Mouse (Mus musculus): Measurements from ENCODE around the gene Adap1. TPM values are rescaled to one million over a fixed set of nuclear protein-coding genes. Genes with fewer than 3 reads are reported as not detected.
A peak's percentile ranks its signal among the peaks of the same experiment; 100 is the strongest.

The Adap1 gene
- polyA plus RNA-seq, 1 experiment = 163 TPM

GRCm38 (mm10) chr5:139251736-139252080 is 73.7 kb downstream of the Adap1 start:
- Histone ChIP-seq H3K4me3 (replicated peaks; ENCODE audit: insufficient read depth, low read depth, low read length) (peak overlapping the region; percentile 99), H3K4me1 (ENCODE audit: control insufficient read depth, insufficient read depth, low read length) (peaks cover 19% of the 10 kb centered on the region), H3K27ac (ENCODE audit: insufficient read depth, low read length) (peak overlapping the region; percentile 58), H3K27me3 (ENCODE audit: control insufficient read depth, insufficient read depth, low read length) (no peaks in the 10 kb centered on the region)
- DNase-seq = no peak
- under 1% methylated on average over 8 of the region's 8 CpGs for WGBS
- TF ChIP-seq CTCF (IDR thresholded peaks at IDR 0.05; ENCODE audit: borderline replicate concordance, insufficient read depth, low read depth, low read length) = no peak; the same call in 1 of the 2 replicates
- TF ChIP-seq POLR2A (IDR thresholded peaks at IDR 0.05; ENCODE audit: borderline replicate concordance, insufficient read depth, low read length) = no peak

DNA sequence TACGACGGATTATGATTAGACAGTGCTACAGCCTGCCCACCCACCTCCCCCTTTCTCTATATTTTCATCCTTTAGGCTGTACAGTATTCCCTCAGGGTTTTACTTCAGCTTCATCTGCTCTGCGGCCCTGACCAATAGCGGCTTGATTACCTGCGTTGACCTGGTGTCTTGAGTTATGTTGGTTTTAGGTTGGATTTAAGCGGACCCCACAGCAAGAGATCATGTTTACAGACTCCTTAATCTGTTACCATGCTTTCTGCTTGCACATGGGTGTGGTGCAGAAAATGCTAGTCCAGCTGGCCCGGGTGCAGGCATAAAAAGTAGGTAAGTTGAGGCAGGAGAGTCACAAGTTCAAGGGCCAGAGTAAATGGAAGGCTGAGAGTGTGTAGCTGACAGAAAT is 74.1 kb downstream of the Adap1 start:
- DNase-seq = no peak
- H3K27me3 ChIP-seq (ENCODE audit: control insufficient read depth, insufficient read depth, low read length) = no peaks in the 10 kb centered on the region
- peaks cover 17% of the 10 kb centered on the region for H3K4me1 ChIP-seq (ENCODE audit: control insufficient read depth, insufficient read depth, low read length)
- TF ChIP-seq POLR2A (IDR thresholded peaks at IDR 0.05; ENCODE audit: borderline replicate concordance, insufficient read depth, low read length) (no peak), CTCF (IDR thresholded peaks at IDR 0.05; ENCODE audit: borderline replicate concordance, insufficient read depth, low read depth, low read length) (no peak)
- WGBS = 84% methylated on average over 7 of the region's 7 CpGs
- no peak overlapping the region for H3K4me3 ChIP-seq (replicated peaks; ENCODE audit: insufficient read depth, low read depth, low read length)
- peak overlapping the region; percentile 58; the same call in 1 of the 2 replicates for H3K27ac ChIP-seq (ENCODE audit: insufficient read depth, low read length)

DNA sequence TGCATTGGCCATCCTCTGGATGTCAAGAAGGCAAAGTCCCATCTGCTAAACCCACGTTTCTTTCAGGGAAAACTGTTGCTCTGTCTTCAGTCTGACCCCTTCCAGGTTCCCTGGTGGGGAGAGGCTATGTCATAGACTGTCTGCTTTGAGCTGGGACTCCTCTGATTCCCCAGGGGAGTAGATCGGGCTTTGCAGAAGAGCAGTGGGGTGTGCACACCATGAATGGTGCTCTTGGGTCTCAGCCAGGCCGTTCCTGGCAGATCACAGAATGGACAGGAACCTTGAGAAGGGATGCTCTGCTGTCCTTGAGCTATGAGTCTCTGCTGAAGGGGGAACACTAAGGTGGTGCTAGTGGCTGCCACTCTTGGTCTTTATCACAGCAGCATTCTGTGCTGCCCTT is 76.6 kb downstream of the Adap1 start:
- 22% methylated on average over 3 of the region's 3 CpGs for whole genome bisulfite sequencing
- TF ChIP-seq CTCF (IDR thresholded peaks at IDR 0.05; ENCODE audit: borderline replicate concordance, insufficient read depth, low read depth, low read length) = no peak
- no peak for TF ChIP-seq POLR2A (IDR thresholded peaks at IDR 0.05; ENCODE audit: borderline replicate concordance, insufficient read depth, low read length)
- Histone ChIP-seq H3K4me1 (ENCODE audit: control insufficient read depth, insufficient read depth, low read length) (peaks cover 4% of the 10 kb centered on the region; the same call in 1 of the 2 replicates), H3K27me3 (ENCODE audit: control insufficient read depth, insufficient read depth, low read length) (no peaks in the 10 kb centered on the region), H3K27ac (ENCODE audit: insufficient read depth, low read length) (no peak overlapping the region), H3K4me3 (replicated peaks; ENCODE audit: insufficient read depth, low read depth, low read length) (no peak overlapping the region)
- DNase-seq = no peak

GRCm38 (mm10) chr5:139247767-139248166 is 77.7 kb downstream of the Adap1 start:
- H3K27ac ChIP-seq (ENCODE audit: insufficient read depth, low read length) = no peak overlapping the region
- H3K4me3 ChIP-seq (replicated peaks; ENCODE audit: insufficient read depth, low read depth, low read length) = no peak overlapping the region
- no peak for DNase-seq
- no peaks in the 10 kb centered on the region for H3K4me1 ChIP-seq (ENCODE audit: control insufficient read depth, insufficient read depth, low read length)
- no peak for TF ChIP-seq CTCF (IDR thresholded peaks at IDR 0.05; ENCODE audit: borderline replicate concordance, insufficient read depth, low read depth, low read length)
- no peak for TF ChIP-seq POLR2A (IDR thresholded peaks at IDR 0.05; ENCODE audit: borderline replicate concordance, insufficient read depth, low read length)
- H3K27me3 ChIP-seq (ENCODE audit: control insufficient read depth, insufficient read depth, low read length) = no peaks in the 10 kb centered on the region
- WGBS = 90% methylated on average over 3 of the region's 3 CpGs

DNA sequence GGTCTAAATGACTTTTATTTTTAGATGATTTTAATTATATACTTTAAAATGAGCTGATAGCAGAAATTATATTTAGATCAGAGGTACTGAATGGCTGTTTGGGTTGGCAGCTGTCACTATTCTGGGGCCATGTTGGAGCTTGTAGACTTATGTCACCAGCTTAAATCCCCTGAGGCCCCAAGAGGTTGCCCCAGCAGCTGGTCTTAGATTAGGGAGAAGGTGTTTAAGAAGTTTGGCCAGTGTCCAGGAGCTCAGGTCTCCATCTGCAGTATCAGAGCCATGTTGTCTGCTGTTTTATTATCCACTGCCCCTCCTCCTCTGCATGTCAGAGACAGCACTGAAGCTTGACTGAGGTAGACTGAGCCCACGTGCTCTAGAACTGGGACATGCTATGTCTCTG is 82.0 kb downstream of the Adap1 start:
- H3K27me3 ChIP-seq (ENCODE audit: control insufficient read depth, insufficient read depth, low read length) = no peaks in the 10 kb centered on the region
- H3K4me1 ChIP-seq (ENCODE audit: control insufficient read depth, insufficient read depth, low read length) = no peaks in the 10 kb centered on the region
- no peak overlapping the region for H3K4me3 ChIP-seq (replicated peaks; ENCODE audit: insufficient read depth, low read depth, low read length)
- no peak overlapping the region for H3K27ac ChIP-seq (ENCODE audit: insufficient read depth, low read length)
- DNase-seq = no peak
- no peak for TF ChIP-seq POLR2A (IDR thresholded peaks at IDR 0.05; ENCODE audit: borderline replicate concordance, insufficient read depth, low read length)
- no peak for TF ChIP-seq CTCF (IDR thresholded peaks at IDR 0.05; ENCODE audit: borderline replicate concordance, insufficient read depth, low read depth, low read length)
- 71% methylated on average over 1 of the region's 1 CpGs for WGBS

GRCm38 (mm10) chr5:139241022-139241761 is 84.2 kb downstream of the Adap1 start:
- H3K27ac ChIP-seq (ENCODE audit: insufficient read depth, low read length) = no peak overlapping the region
- no peak for DNase-seq
- WGBS = 89% methylated on average over 15 of the region's 15 CpGs

GRCm38 (mm10) chr5:139237436-139237835 is 88.0 kb downstream of the Adap1 start:
- Histone ChIP-seq H3K27ac (ENCODE audit: insufficient read depth, low read length) (no peak overlapping the region), H3K27me3 (ENCODE audit: control insufficient read depth, insufficient read depth, low read length) (no peaks in the 10 kb centered on the region), H3K4me3 (replicated peaks; ENCODE audit: insufficient read depth, low read depth, low read length) (no peak overlapping the region), H3K4me1 (ENCODE audit: control insufficient read depth, insufficient read depth, low read length) (no peaks in the 10 kb centered on the region)
- 83% methylated on average over 4 of the region's 4 CpGs for WGBS
- TF ChIP-seq POLR2A (IDR thresholded peaks at IDR 0.05; ENCODE audit: borderline replicate concordance, insufficient read depth, low read length) = no peak
- TF ChIP-seq CTCF (IDR thresholded peaks at IDR 0.05; ENCODE audit: borderline replicate concordance, insufficient read depth, low read depth, low read length) = no peak
- no peak for DNase-seq

More at GRCm38 (mm10) chr5:139241022-139241761, 84.2 kb downstream of the Adap1 start:
- TF ChIP-seq CTCF (IDR thresholded peaks at IDR 0.05; ENCODE audit: borderline replicate concordance, insufficient read depth, low read depth, low read length) = no peak
- no peak for TF ChIP-seq POLR2A (IDR thresholded peaks at IDR 0.05; ENCODE audit: borderline replicate concordance, insufficient read depth, low read length)
- no peak overlapping the region for H3K4me3 ChIP-seq (replicated peaks; ENCODE audit: insufficient read depth, low read depth, low read length)
- H3K4me1 ChIP-seq (ENCODE audit: control insufficient read depth, insufficient read depth, low read length) = no peaks in the 10 kb centered on the region
- no peaks in the 10 kb centered on the region for H3K27me3 ChIP-seq (ENCODE audit: control insufficient read depth, insufficient read depth, low read length)

DNA sequence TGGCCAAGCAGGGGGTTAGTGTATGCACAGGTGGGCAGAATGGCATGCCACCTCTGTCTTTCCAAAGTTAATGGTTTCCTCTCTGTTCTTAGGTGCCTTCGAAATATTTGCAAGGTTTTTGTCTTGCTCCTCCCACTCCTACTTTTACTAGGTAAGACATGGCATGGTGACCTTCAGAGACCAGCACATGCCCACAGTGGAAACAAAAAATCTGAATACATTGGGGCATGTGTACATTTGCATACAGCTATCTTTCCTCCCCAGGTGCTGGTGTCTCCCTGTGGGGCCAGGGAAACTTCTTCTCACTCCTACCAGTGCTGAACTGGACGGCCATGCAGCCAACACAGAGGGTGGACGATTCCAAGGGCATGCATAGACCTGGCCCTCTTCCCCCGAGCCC is 91.0 kb downstream of the Adap1 start:
- TF ChIP-seq POLR2A (IDR thresholded peaks at IDR 0.05; ENCODE audit: borderline replicate concordance, insufficient read depth, low read length) = no peak
- no peak for TF ChIP-seq CTCF (IDR thresholded peaks at IDR 0.05; ENCODE audit: borderline replicate concordance, insufficient read depth, low read depth, low read length)
- no peak for DNase-seq
- 92% methylated on average over 4 of the region's 4 CpGs for WGBS
- Histone ChIP-seq H3K27me3 (ENCODE audit: control insufficient read depth, insufficient read depth, low read length) (no peaks in the 10 kb centered on the region), H3K4me3 (replicated peaks; ENCODE audit: insufficient read depth, low read depth, low read length) (no peak overlapping the region), H3K27ac (ENCODE audit: insufficient read depth, low read length) (no peak overlapping the region), H3K4me1 (ENCODE audit: control insufficient read depth, insufficient read depth, low read length) (no peaks in the 10 kb centered on the region)
